Mouse (Mus musculus) liver, adult 2 months (tissue): ENCODE results near the gene Tent4b. TPM values are rescaled to one million over a fixed set of nuclear protein-coding genes. Genes with fewer than 3 reads are reported as not detected.

ENCODE experiments used
- DNase-seq: peaks from one replicate; pipeline ENCODE4 v3.0.0-alpha.2; 2011; ENCODE audit warnings: low read depth, low spot score; ENCODE audit errors: extremely low read depth
- H3K27ac ChIP-seq: fragments of 200-500 bp; replicated peaks from 2 replicates; pipeline ENCODE4 v1.5.1; 2012; ENCODE audit warnings: low read depth, mild to moderate bottlenecking, control low read depth, inconsistent platforms, low read length; ENCODE audit not compliant: insufficient read depth
- H3K27me3 ChIP-seq: fragments of 200-500 bp; 2 replicates; pipeline ENCODE4 v1.6.1; 2012; ENCODE audit warnings: mild to moderate bottlenecking, moderate library complexity, low read length, inconsistent platforms; ENCODE audit not compliant: control insufficient read depth, insufficient read depth
- H3K36me3 ChIP-seq: fragments of 200-500 bp; 2 replicates; pipeline ENCODE4 v1.6.1; 2012; ENCODE audit warnings: low read length, inconsistent platforms; ENCODE audit not compliant: control insufficient read depth, insufficient read depth
- H3K4me1 ChIP-seq: fragments of 200-500 bp; 2 replicates; pipeline ENCODE4 v1.6.1; 2011; ENCODE audit warnings: low read length; ENCODE audit not compliant: control insufficient read depth, insufficient read depth
- H3K4me3 ChIP-seq: fragments of 200-500 bp; 2 replicates; pipeline ENCODE4 v1.5.1; 2011; ENCODE audit warnings: low read depth, mild to moderate bottlenecking, control low read depth, low read length, moderate library complexity; ENCODE audit not compliant: insufficient read depth
- H3K79me2 ChIP-seq: fragments of 200-500 bp; 2 replicates; pipeline ENCODE4 v1.6.1; 2012; ENCODE audit warnings: inconsistent platforms, mild to moderate bottlenecking, low read length, moderate library complexity; ENCODE audit not compliant: control insufficient read depth, insufficient read depth
- H3K9ac ChIP-seq: fragments of 200-500 bp; 2 replicates; pipeline ENCODE4 v1.6.1; 2012; ENCODE audit warnings: low read depth, mild to moderate bottlenecking, control low read depth, inconsistent platforms, low read length
- CTCF ChIP-seq: fragments of 200-500 bp; IDR thresholded peaks from 2 replicates; pipeline ENCODE4 v1.5.1; 2011; ENCODE audit warnings: low read depth, low read length, control low read depth
- POLR2A ChIP-seq: fragments of 200-500 bp; IDR thresholded peaks from 2 replicates; pipeline ENCODE4 v1.6.1; 2011; ENCODE audit warnings: low read length, control low read depth; ENCODE audit not compliant: insufficient read depth; ENCODE audit errors: extremely low read depth
- WGBS: fragments of 180-500 bp; shearing (Covaris S2); methylation state at CpG from one replicate; pipeline ENCODE4 v1.1.7; 2018; 5-methylcytosine and 5-hydroxymethylcytosine counted together
- polyA plus RNA-seq: library from polyadenylated mRNA; depleted of rRNA; stranded (reverse); fragments of >200 nt; gene quantifications from 2 replicates; pipeline ENCODE4 v1.2.3, GENCODE M21; 2012
- total RNA-seq: library from RNA; depleted of rRNA; stranded (reverse); fragments of >200 nt; gene quantifications from 2 replicates; pipeline ENCODE4 v1.2.3, GENCODE M21; 2014

The Tent4b gene
- total and polyA plus RNA-seq, 2 experiments, result 18.0 to 22.4 TPM

- no peak overlapping the region for H3K4me3 ChIP-seq
- H3K27ac ChIP-seq, result no peak overlapping the region
- no peaks in the 10 kb centered on the region for H3K4me1 ChIP-seq
- no peaks in the 10 kb centered on the region for H3K79me2 ChIP-seq
- no peaks in the 10 kb centered on the region for H3K27me3 ChIP-seq
- TF ChIP-seq CTCF (no peak), POLR2A (no peak)
- H3K9ac ChIP-seq, result no peak overlapping the region
- no peak for DNase-seq
- H3K36me3 ChIP-seq, result peaks cover 35% of the 10 kb centered on the region; the same call in 1 of the 2 replicates
- 74% methylated on average over 6 of the region's 6 CpGs for WGBS
Observed at GRCm38 (mm10) chr8:88258024-88258423, 59.0 kb downstream of the Tent4b start.

DNA sequence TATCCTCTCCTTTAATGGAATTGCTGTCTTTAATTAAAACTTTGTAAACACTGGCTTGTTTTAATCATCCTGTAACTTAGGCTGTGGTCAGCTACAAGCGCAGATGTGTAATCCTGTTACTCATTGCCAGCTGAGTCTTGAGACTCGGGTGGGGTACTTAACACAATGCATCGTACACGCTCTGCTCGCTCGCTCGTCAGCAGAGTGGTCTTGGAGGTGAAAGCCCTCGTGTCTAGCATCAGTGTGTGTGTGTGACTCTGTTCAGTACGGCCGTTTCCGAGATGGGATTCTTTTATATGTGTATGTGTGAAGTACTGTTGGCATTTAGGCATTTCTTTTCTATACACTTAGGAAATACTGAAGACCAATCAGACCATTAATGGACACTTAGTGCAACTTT is 59.5 kb downstream of the Tent4b start:
- WGBS, result 91% methylated on average over 11 of the region's 11 CpGs
- Histone ChIP-seq H3K9ac (no peak overlapping the region), H3K36me3 (peaks cover 34% of the 10 kb centered on the region; the same call in 1 of the 2 replicates), H3K4me1 (no peaks in the 10 kb centered on the region), H3K27ac (no peak overlapping the region), H3K79me2 (no peaks in the 10 kb centered on the region), H3K27me3 (no peaks in the 10 kb centered on the region), H3K4me3 (no peak overlapping the region)
- no peak for DNase-seq
- TF ChIP-seq CTCF, result no peak
- TF ChIP-seq POLR2A, result no peak

DNA sequence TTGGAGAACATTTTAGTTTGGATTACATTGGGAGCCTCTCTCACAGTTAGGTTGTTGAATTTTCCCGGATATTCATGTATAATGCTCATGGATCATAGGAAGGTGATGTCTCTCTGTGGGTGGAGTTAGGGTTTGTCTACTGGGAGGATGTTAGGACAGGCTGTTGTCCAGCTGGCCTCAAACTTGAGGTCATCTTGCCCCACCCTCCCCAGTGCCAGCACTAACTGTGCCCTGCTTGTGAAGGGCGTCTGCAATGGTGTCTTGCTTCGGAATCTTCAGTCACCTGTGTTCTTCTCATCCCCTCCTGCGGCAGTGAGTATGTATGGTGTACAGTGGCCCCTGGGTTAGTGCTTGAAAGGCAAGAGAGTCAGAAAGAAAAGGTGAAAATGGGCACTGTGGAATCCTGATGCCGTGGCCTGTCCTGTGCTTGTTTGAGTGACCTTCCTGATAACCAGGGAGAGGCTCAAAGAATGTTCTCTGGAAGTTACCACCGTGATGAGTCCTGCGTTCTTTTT is 61.5 kb downstream of the Tent4b start:
- 65% methylated on average over 7 of the region's 7 CpGs for WGBS
- H3K27me3 ChIP-seq, result no peaks in the 10 kb centered on the region
- H3K4me3 ChIP-seq, result no peak overlapping the region
- no peak overlapping the region for H3K9ac ChIP-seq
- H3K36me3 ChIP-seq, result peaks cover 21% of the 10 kb centered on the region; the same call in 1 of the 2 replicates
- no peaks in the 10 kb centered on the region for H3K4me1 ChIP-seq
- H3K79me2 ChIP-seq, result no peaks in the 10 kb centered on the region
- peak; percentile 33 for DNase-seq
- TF ChIP-seq POLR2A, result no peak
- no peak for TF ChIP-seq CTCF
- H3K27ac ChIP-seq, result no peak overlapping the region

DNA sequence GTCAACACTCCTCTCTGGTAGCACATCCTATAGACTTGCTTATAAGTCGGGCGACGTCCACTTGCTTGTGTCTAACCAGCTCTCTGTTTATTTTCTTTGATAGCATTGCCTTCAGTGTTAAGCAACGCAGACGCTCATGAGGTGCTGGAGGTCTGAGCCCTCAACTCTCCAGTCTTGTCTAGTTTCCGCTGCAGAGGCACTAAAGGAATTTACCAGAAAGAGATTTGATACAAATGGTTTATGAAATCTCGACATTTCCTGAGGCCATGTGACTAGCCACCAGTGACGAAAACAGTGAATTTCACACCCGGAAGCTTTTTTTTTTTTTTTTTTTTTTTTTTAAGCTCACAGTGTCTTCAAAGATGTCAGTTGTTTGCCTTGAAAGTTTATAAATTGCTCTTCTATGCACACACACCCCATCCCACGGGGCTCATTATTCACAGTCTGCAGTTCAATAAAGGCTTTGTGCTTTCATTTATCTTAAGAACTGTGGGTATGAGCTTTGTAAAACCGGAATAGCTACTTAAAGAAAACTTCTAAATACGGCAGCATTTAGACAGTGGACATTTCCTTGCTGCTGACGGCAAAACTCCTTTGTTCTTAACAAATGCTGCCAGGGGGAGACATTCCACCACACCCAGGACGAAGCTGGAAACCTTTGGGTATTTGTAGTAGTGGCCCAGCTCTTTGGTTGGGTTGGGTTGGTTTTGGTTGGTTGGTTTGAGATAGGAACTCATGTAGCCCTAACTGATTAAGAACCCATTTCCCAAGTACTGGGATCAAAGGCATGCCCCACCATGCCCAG is 64.0 kb downstream of the Tent4b start:
- H3K27ac ChIP-seq, result no peak overlapping the region
- no peaks in the 10 kb centered on the region for H3K79me2 ChIP-seq
- no peak for DNase-seq
- H3K9ac ChIP-seq, result no peak overlapping the region
- TF ChIP-seq POLR2A (no peak), CTCF (no peak)
- no peaks in the 10 kb centered on the region for H3K4me1 ChIP-seq
- no peaks in the 10 kb centered on the region for H3K27me3 ChIP-seq
- H3K36me3 ChIP-seq, result peaks cover 6% of the 10 kb centered on the region; the same call in 1 of the 2 replicates
- no peak overlapping the region for H3K4me3 ChIP-seq
- WGBS, result 70% methylated on average over 14 of the region's 14 CpGs

- Histone ChIP-seq H3K4me3 (no peak overlapping the region), H3K9ac (no peak overlapping the region), H3K4me1 (no peaks in the 10 kb centered on the region), H3K27me3 (no peaks in the 10 kb centered on the region), H3K27ac (no peak overlapping the region), H3K36me3 (no peaks in the 10 kb centered on the region), H3K79me2 (no peaks in the 10 kb centered on the region)
- DNase-seq, result no peak
- TF ChIP-seq CTCF (no peak), POLR2A (no peak)
- WGBS, result 42% methylated on average over 2 of the region's 2 CpGs
Observed at GRCm38 (mm10) chr8:88265511-88265910, 66.5 kb downstream of the Tent4b start.
